Mouse (Mus musculus) liver, embryonic 12.5 days (tissue): ENCODE measurements around the gene Senp3. TPM values are rescaled to one million over a fixed set of nuclear protein-coding genes. Genes with fewer than 3 reads are reported as not detected.

Experiments
- ATAC-seq: fragments of 200-750 bp; cut with Nextera tagmentation; 2 replicates; pipeline ENCODE4 v1.8.0; 2017; ENCODE audit warnings: moderate number of reproducible peaks, mild to moderate bottlenecking, moderate library complexity
- H3K27ac ChIP-seq: fragments of 300-500 bp; sonication (generic); 2 replicates; pipeline ENCODE4 v1.5.1; 2016; ENCODE audit warnings: mild to moderate bottlenecking
- H3K27me3 ChIP-seq: fragments of 300-500 bp; sonication (generic); replicated peaks from 2 replicates; pipeline ENCODE4 v1.6.1; 2016; ENCODE audit warnings: mild to moderate bottlenecking, moderate library complexity
- H3K36me3 ChIP-seq: fragments of 300-500 bp; sonication (generic); 2 replicates; pipeline ENCODE4 v1.6.1; 2016; ENCODE audit warnings: mild to moderate bottlenecking, moderate library complexity
- H3K4me1 ChIP-seq: fragments of 300-500 bp; sonication (generic); 2 replicates; pipeline ENCODE4 v1.6.1; 2016
- H3K4me2 ChIP-seq: fragments of 300-500 bp; sonication (generic); 2 replicates; pipeline ENCODE4 v1.6.1; 2016; ENCODE audit warnings: mild to moderate bottlenecking, moderate library complexity
- H3K4me3 ChIP-seq: fragments of 300-500 bp; sonication (generic); 2 replicates; pipeline ENCODE4 v1.5.1; 2016; ENCODE audit warnings: mild to moderate bottlenecking, moderate library complexity
- H3K9ac ChIP-seq: fragments of 300-500 bp; sonication (generic); 2 replicates; pipeline ENCODE4 v1.6.1; 2016; ENCODE audit warnings: mild to moderate bottlenecking, moderate library complexity
- H3K9me3 ChIP-seq: fragments of 300-500 bp; sonication (generic); replicated peaks from 2 replicates; pipeline ENCODE4 v1.6.1; 2016; ENCODE audit warnings: mild to moderate bottlenecking, moderate library complexity
- WGBS: fragments of 180-500 bp; shearing (Covaris S2); methylation state at CpG from one replicate; pipeline ENCODE4 v1.1.7; 2016; ENCODE audit not compliant: insufficient replicate concordance; 5-methylcytosine and 5-hydroxymethylcytosine counted together
- polyA plus RNA-seq: library from polyadenylated mRNA; unstranded; fragments of >200 nt; fragmentation: Nextera tagmentation; extraction: Ambion mirVana; gene quantifications from 2 replicates; pipeline ENCODE4 v1.2.1, GENCODE M21; 2016

Senp3 gene
- polyA plus RNA-seq, 1 experiment from 2014 or later: 56.2 TPM

DNA sequence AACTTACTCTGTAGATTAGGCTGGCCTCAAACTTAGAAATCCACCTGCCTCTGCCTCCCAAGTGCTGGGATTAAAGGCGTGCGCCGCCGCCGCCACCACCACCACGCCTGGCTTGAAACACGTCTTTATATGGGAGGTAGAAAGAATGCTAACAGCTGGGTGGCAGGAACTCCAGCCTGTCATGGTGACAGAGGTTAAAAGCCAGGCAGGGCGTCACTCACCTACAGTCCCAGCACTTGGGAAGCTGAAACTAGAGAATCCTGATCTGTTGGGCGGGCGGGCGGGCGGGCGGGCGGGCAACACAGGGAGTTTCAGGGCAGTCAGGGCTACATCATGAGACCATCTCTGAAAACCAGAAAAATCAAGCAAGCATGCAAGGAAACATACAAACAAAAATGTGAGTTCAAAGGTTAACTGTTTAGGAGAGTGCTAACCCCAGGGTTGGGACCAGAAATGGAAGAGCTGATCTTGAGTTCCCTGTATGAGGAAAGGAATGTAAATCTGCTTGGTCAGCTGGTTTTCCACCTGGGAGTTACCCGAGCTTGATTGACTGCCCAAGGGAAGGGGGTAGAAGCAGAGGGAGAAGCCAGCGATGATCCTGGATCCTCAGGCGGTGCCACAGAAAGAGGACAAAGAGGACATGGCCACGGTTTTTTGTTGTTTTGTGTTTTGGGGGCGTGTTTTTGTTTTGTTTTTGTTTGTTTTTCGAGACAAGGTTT is 31.2 kb upstream of the Senp3 start:
- no peak for ATAC-seq
- H3K36me3 ChIP-seq: no peaks in the 10 kb centered on the region
- H3K9me3 ChIP-seq: no peaks in the 10 kb centered on the region
- 80% methylated on average over 20 of the region's 20 CpGs for WGBS
- no peaks in the 10 kb centered on the region for H3K27me3 ChIP-seq
- peaks cover 50% of the 10 kb centered on the region for H3K4me1 ChIP-seq
- H3K4me2 ChIP-seq: no peak overlapping the region
- H3K9ac ChIP-seq: no peak overlapping the region
- H3K27ac ChIP-seq: no peak overlapping the region
- H3K4me3 ChIP-seq: no peak overlapping the region

DNA sequence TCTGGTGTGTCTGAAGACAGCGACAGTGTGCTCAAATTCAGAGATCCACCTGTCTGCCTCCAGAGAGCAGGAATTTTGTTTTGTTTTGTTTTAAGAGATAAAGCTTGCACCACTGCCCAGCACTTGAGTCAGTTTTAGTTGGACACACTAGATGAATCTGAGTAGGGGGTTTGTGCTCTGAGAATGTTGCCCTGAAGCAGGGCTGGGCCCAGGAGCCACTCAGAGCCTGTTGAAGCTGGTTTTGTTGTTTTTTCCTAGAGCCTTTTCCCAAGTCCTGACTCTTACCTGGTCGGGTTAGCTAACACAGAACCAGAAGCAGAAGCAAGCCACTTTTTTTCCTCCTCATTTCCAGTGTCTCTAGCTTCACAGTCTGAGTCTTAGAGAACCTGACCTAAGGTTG is 29.2 kb upstream of the Senp3 start:
- Histone ChIP-seq H3K4me1 (peaks cover 40% of the 10 kb centered on the region), H3K4me2 (no peak overlapping the region), H3K27me3 (no peaks in the 10 kb centered on the region), H3K36me3 (no peaks in the 10 kb centered on the region), H3K4me3 (no peak overlapping the region), H3K27ac (0 out of 2 replicates have a peak overlapping the region, but pooled peaks have one; percentile 15), H3K9me3 (no peaks in the 10 kb centered on the region), H3K9ac (peak overlapping the region; percentile 22; the same call in 1 of the 2 replicates)
- no peak for ATAC-seq
- WGBS: 62% methylated on average over 2 of the region's 2 CpGs

DNA sequence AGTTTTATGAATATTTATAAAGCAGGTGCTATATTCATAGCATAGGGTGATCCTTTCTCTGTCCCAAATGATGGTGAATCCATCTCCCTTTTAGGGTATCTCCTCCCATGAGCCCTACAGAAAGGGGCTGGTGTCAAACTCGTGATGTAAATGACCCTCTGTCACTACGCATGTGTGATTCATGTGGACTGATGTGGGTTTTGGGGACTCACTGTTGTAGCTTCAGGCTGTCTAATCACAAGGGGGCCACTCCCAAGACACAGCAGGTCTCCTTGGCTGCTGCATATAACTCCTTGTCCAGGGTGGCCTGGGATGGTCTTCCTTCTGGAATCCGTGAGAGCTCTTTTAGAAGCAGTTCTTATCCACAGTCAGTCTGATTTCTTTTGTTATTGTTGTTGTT is 28.6 kb upstream of the Senp3 start:
- 62% methylated on average over 3 of the region's 3 CpGs for WGBS
- ATAC-seq: peak; percentile 57
- Histone ChIP-seq H3K27ac (peak overlapping the region; percentile 18; the same call in 1 of the 2 replicates), H3K9me3 (no peaks in the 10 kb centered on the region), H3K4me3 (no peak overlapping the region), H3K9ac (0 out of 2 replicates have a peak overlapping the region, but pooled peaks have one; percentile 2), H3K27me3 (no peaks in the 10 kb centered on the region), H3K4me1 (peaks cover 34% of the 10 kb centered on the region), H3K4me2 (0 out of 2 replicates have a peak overlapping the region, but pooled peaks have one; percentile 9), H3K36me3 (no peaks in the 10 kb centered on the region)

DNA sequence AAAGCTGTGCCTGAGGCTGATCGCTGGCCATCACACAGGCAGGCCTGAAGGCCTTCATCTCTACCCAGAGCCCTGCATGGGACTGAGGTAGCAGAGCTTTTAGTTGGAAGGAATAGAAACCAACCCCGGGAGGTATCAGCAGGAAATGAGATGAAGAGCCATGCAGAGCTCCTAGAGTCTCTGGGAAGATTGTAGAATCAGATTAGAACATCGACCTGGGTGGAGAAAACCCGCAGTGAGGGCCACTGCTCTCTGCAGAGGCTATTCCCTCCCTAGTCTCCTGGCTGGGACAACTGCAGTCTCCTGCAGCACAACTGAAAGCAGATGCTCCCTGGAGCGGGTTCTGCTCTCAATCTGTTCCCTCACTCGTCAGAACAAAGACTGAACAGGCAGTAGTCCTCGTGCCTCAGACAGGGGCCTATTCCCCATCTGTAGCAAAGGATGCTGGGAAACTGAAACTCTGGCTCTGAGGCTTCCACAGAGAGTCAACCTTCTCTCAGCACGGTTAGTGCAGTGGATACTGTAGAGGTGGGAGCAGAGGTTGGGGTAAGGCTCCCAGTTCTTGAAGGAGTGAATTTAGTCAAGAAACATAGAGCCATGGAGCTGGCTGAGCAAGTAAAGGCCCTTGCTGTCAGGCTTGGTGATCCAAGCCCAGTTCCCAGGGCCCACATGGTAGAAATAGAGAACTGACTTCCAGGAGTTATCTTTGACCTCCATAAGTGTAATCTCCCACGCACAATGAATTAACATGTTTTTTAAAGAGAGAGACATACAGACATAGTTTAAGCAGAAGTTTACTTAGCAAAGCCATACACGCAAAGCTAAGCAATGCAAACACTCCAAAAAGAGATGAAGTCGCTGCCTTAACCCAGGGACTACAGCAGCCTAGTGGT is 27.9 kb upstream of the Senp3 start:
- peak; percentile 46; the same call in 1 of the 2 replicates for ATAC-seq
- H3K9me3 ChIP-seq: no peaks in the 10 kb centered on the region
- no peak overlapping the region for H3K4me3 ChIP-seq
- no peaks in the 10 kb centered on the region for H3K27me3 ChIP-seq
- H3K9ac ChIP-seq: peak overlapping the region; percentile 45; the same call in 1 of the 2 replicates
- H3K4me2 ChIP-seq: 0 out of 2 replicates have a peak overlapping the region, but pooled peaks have one; percentile 9
- 41% methylated on average over 11 of the region's 11 CpGs for WGBS
- no peaks in the 10 kb centered on the region for H3K36me3 ChIP-seq
- peaks cover 32% of the 10 kb centered on the region for H3K4me1 ChIP-seq
- peak overlapping the region; percentile 18 for H3K27ac ChIP-seq

DNA sequence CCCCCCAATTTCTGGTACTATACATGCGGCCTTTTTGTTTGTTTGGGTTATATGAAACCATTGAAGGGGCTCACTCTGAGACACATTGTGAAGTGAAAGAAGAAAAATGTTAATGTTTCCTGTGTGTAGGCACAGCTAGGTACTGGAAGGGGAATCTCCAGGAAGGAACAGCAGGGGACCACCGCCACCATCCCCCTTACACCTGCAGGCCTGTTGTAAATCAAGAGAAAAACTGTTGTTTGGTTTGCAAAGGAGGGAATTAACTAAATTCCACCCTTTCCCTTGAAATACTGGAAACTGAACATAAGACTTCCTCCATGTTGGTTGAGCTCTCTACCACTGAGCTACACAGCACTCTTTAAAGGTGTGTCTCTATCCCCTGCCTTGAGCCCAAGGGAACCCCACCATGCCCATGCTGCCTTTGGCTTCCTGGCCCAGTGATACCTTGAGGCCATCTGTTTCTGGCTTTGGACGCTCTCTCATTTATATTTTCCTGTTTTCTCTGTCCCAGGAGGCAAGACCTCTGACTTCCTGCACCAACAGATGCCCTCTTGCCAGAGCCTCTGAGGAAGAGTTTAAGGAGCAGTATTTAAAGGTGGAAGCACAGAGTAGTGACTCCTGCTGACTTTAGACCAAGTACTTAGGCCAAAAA is 26.9 kb upstream of the Senp3 start:
- WGBS: 76% methylated on average over 3 of the region's 3 CpGs

DNA sequence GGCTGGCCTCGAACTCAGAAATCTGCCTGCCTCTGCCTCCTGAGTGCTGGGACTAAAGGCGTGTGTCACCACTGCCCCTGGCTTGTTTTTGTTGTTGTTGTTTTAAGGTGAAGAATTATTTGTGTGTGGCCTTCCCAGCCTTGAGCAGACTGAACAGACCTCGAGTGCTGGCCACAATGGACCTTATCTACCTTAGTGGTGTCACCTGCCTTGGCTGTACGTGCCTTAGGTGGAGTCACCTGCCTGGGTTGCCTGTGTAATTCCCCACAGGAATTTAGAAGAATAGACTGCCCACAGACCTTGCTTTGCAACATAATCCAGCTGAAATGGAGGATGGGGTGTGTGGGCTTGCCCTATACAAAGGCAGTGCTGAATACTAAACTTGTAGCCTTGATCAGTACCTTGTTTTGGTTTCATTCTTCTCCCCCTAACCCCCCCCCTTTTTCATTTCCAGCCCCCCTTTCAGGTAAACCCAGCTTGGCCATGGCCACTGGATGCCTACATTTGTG is 26.0 kb upstream of the Senp3 start:
- H3K4me1 ChIP-seq: peaks cover 36% of the 10 kb centered on the region
- WGBS: 66% methylated on average over 4 of the region's 4 CpGs
- no peak overlapping the region for H3K4me2 ChIP-seq
- H3K9me3 ChIP-seq: no peaks in the 10 kb centered on the region
- no peak overlapping the region for H3K27ac ChIP-seq
- no peaks in the 10 kb centered on the region for H3K27me3 ChIP-seq
- H3K4me3 ChIP-seq: no peak overlapping the region
- ATAC-seq: no peak
- H3K9ac ChIP-seq: no peak overlapping the region
- H3K36me3 ChIP-seq: no peaks in the 10 kb centered on the region

More for the DNA sequence above, 26.9 kb upstream of the Senp3 start:
- H3K27me3 ChIP-seq: no peaks in the 10 kb centered on the region
- no peak overlapping the region; the same call in 1 of the 2 replicates for H3K9ac ChIP-seq
- no peaks in the 10 kb centered on the region for H3K9me3 ChIP-seq
- H3K36me3 ChIP-seq: no peaks in the 10 kb centered on the region
- H3K4me3 ChIP-seq: no peak overlapping the region
- H3K4me1 ChIP-seq: peaks cover 36% of the 10 kb centered on the region
- no peak overlapping the region for H3K4me2 ChIP-seq
- H3K27ac ChIP-seq: no peak overlapping the region
- no peak for ATAC-seq

DNA sequence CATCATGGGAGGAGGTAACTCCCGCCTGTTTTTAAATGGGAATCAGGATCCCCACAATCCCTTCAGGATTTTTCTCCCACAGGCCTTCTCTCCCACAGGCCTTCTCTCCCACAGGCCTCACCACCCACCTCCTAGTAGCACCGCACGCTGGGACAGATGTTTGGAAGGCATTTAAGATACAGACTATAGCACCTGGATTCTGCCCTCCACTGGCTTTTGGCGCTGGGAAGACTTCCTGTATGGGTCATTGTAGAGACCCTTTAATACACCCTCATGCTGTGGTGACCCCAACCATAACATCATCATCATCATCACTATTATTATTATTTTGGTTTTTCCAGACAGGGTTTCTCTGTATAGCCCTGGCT is 25.6 kb upstream of the Senp3 start:
- H3K9ac ChIP-seq: no peak overlapping the region
- H3K27me3 ChIP-seq: no peaks in the 10 kb centered on the region
- no peaks in the 10 kb centered on the region for H3K9me3 ChIP-seq
- 83% methylated on average over 4 of the region's 4 CpGs for WGBS
- peaks cover 36% of the 10 kb centered on the region for H3K4me1 ChIP-seq
- no peaks in the 10 kb centered on the region for H3K36me3 ChIP-seq
- H3K4me3 ChIP-seq: no peak overlapping the region
- ATAC-seq: no peak
- no peak overlapping the region for H3K4me2 ChIP-seq
- no peak overlapping the region for H3K27ac ChIP-seq

DNA sequence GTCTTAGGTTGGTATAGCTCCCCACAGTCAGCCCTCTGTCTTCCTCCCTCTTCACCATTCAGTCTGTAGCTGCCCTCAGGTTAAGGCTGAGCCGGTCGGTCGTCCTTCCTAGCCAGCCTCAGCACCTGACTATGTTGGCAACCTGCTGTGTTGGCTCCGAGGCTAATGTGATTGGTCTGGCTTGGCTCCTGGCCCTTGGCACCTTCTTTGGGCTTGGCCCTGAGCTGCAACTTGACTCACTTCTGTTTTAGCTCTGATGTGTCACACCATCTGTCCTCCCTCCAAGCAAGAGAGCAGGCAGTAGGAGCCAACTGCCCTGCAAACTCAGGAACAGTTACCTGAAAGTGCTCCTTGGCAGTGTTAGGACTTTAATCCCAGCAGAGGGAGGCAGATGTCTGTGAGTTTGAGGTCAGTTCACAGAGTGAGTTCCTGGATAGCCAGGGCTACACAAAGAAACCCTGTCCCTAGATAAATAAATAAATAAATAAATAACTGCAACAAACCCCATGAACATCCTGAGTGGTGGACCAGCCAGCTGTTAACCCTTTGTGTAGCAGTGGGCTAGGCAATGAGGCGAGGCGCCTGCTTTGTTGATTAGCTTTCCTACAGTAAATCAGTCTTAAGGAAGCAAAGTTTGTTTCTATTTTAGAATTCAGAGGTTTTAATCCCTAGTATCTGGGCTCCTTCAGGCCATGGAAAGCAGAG is 25.0 kb upstream of the Senp3 start:
- Histone ChIP-seq H3K36me3 (no peaks in the 10 kb centered on the region), H3K4me2 (no peak overlapping the region), H3K9ac (no peak overlapping the region), H3K27ac (0 out of 2 replicates have a peak overlapping the region, but pooled peaks have one; percentile 1), H3K4me3 (no peak overlapping the region), H3K9me3 (no peaks in the 10 kb centered on the region), H3K4me1 (peaks cover 36% of the 10 kb centered on the region), H3K27me3 (no peaks in the 10 kb centered on the region)
- no peak for ATAC-seq
- 65% methylated on average over 6 of the region's 6 CpGs for WGBS

DNA sequence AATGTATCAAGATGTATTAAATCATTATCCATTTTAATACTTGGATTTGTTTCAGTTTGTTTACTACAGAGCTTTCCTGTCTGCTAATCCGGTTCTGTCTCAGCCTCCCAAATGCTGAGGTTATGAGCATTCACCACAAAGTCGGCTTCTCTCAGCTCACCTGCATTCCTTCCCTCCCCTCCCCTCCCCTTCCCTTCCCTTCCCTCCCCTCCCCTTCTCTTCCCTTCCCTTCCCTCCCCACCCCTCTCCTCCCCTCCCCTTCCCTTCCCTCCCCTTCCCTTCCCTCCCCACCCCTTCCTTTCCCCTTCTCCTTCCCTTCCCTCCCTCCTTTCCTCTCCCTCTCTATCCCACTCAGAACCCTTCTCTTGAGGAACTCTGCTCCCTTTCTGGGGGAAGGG is 22.7 kb upstream of the Senp3 start:
- H3K27ac ChIP-seq: 0 out of 2 replicates have a peak overlapping the region, but pooled peaks have one; percentile 3
- ATAC-seq: no peak
- 28% methylated on average over 2 of the region's 2 CpGs for WGBS
- no peaks in the 10 kb centered on the region for H3K27me3 ChIP-seq
- H3K4me2 ChIP-seq: no peak overlapping the region
- H3K4me3 ChIP-seq: no peak overlapping the region
- H3K36me3 ChIP-seq: no peaks in the 10 kb centered on the region
- H3K4me1 ChIP-seq: peaks cover 24% of the 10 kb centered on the region
- no peaks in the 10 kb centered on the region for H3K9me3 ChIP-seq
- no peak overlapping the region for H3K9ac ChIP-seq

DNA sequence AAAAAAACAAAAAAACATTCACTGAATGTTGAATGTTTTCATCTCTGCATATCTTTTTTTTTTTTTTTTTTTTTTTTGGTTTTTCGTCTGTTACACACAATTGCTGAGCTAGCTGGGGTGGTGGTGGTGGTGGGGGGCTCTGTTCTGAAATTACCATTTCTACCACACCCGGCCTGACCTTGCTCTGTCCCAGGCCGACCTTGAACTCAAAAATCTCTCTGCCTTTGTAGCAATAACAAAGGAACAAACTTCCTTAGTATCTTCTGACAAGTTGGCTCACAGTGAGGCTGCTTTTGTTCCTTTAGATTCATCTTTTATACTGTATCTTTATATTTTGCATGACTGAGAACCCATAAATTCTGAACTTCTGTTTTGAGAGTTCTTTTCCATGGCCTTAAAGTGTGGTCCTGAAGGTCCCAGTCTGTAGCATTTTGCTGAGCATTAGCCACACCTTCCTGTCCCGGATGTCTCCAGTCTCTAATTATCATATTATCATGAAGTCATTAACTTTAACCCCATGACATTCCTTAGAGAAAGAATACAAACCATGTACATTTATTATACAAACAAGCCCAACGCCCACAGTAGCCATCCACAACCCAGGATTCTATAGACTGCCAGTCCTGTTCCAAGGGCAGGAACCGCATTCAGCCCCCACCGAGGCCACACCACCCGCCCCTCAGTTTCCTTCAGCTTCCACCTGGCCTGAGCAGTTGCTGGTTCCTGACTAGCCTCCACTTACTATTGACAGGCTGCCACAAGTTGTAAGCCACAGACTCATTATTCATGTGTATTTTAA is 22.1 kb upstream of the Senp3 start:
- H3K4me1 ChIP-seq: peaks cover 22% of the 10 kb centered on the region
- H3K36me3 ChIP-seq: no peaks in the 10 kb centered on the region
- no peak overlapping the region for H3K4me2 ChIP-seq
- H3K9ac ChIP-seq: no peak overlapping the region
- 53% methylated on average over 8 of the region's 8 CpGs for WGBS
- no peak overlapping the region for H3K27ac ChIP-seq
- ATAC-seq: no peak
- no peaks in the 10 kb centered on the region for H3K9me3 ChIP-seq
- H3K27me3 ChIP-seq: no peaks in the 10 kb centered on the region
- no peak overlapping the region for H3K4me3 ChIP-seq
